Mouse (Mus musculus) fat pad, adult 2 months (tissue): ENCODE results near the gene Dmac2.

Experiments
- DNase-seq: peaks from one replicate; pipeline ENCODE4 v3.0.0-alpha.2; 2011; ENCODE audit warnings: low read depth, low spot score; ENCODE audit errors: extremely low read depth

The Dmac2 gene

GRCm38 (mm10) chr7:25614831-25615705 lies 4.1 kb upstream of the Dmac2 start:
- DNase-seq: no peak

- no peak for DNase-seq
Measured at GRCm38 (mm10) chr7:25615706-25616011, 3.6 kb upstream of the Dmac2 start, which contains the start of gene Erich4. Gene Erich4 (minus strand): TSS chr7:25615892.

- DNase-seq: no peak
Measured at GRCm38 (mm10) chr7:25617376-25618160, 1.6 kb upstream of the Dmac2 start.

- DNase-seq: no peak
Measured at GRCm38 (mm10) chr7:25619722-25619991, 443 bp downstream of the Dmac2 start.

GRCm38 (mm10) chr7:25620101-25620500 lies 887 bp downstream of the Dmac2 start:
- no peak for DNase-seq

GRCm38 (mm10) chr7:25620751-25621150 lies 1.5 kb downstream of the Dmac2 start:
- DNase-seq: no peak

GRCm38 (mm10) chr7:25623857-25624370 lies 4.7 kb downstream of the Dmac2 start:
- DNase-seq: no peak

- DNase-seq: no peak
Measured at GRCm38 (mm10) chr7:25624851-25625250, 5.6 kb downstream of the Dmac2 start.

GRCm38 (mm10) chr7:25625594-25626250 lies 6.5 kb downstream of the Dmac2 start:
- no peak for DNase-seq

GRCm38 (mm10) chr7:25626509-25627430 lies 7.6 kb downstream of the Dmac2 start, which contains the start of gene B3gnt8:
Gene B3gnt8 (plus strand): TSS chr7:25626654.
- no peak for DNase-seq

GRCm38 (mm10) chr7:25627431-25628322 lies 8.5 kb downstream of the Dmac2 start:
- no peak for DNase-seq

- no peak for DNase-seq
Measured at GRCm38 (mm10) chr7:25628323-25628620, 9.1 kb downstream of the Dmac2 start.

GRCm38 (mm10) chr7:25632679-25633078 lies 13.5 kb downstream of the Dmac2 start:
- no peak for DNase-seq

- DNase-seq: no peak
Measured at GRCm38 (mm10) chr7:25636373-25636772, 17.2 kb downstream of the Dmac2 start.

GRCm38 (mm10) chr7:25637099-25637498 lies 17.9 kb downstream of the Dmac2 start:
- no peak for DNase-seq

- no peak for DNase-seq
Measured at GRCm38 (mm10) chr7:25639754-25640153, 20.5 kb downstream of the Dmac2 start.

GRCm38 (mm10) chr7:25644136-25644535 lies 24.9 kb downstream of the Dmac2 start:
- DNase-seq: no peak

GRCm38 (mm10) chr7:25644631-25645030 lies 25.4 kb downstream of the Dmac2 start:
- no peak for DNase-seq

- peak; percentile 98 for DNase-seq
Measured at GRCm38 (mm10) chr7:25645074-25645473, 25.9 kb downstream of the Dmac2 start.
